In the genomic region with DNA sequence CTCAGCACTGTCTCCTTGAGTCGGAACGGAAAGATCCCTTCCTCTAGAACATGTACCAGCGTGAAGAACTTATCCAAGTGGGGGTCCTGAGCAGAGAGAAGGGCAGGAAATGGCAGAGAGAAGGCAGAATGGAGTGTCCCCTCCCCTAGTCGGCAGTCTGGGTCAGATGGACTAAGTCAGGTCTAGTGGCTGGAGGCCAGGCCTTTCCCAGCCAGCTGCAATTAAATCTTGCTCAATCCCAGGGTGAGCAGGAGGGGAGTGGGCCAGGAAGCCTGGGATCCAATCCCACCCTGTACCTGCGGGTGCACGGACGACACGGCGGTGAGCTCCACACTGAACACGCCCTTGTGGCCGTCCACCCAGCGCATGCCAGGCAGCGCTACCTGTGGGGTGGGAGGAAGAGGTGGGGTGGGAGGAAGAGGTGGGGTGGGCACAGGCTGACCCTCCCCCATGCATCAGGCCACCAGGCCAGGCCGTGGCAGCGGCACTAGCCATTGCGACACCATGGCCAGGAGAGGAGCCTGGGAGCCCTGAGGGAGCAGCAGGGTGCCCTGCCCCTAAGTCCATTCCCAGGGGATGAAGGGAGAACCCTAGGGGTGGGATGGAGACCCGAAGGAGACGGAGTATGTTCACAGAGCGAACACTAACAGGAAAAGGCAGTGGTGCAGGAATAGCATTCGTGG, we compare ENCODE assay signal across 27 mouse cellular contexts. TPM values are rescaled to one million over a fixed set of nuclear protein-coding genes. Genes with fewer than 3 reads are reported as not detected.
DNase-seq lines count a peak whose midpoint lies in the region; ATAC-seq and TF ChIP-seq lines count a peak whose summit lies in the region.
"Had no signal": no experiment of that assay in that cellular context is flagged by ENCODE, and none has a peak within 500 bp of the region (broad histone marks: within the 10 kb centered on the region; RNA-seq: fewer than 3 reads in every experiment).

No protein-coding gene starts in this region.

- H3K4me3 ChIP-seq in lung, embryonic 16.5 days (ENCODE audit: low read length): no peak overlapping the region
- H3K4me3 ChIP-seq in lung, adult 2 months (replicated peaks; ENCODE audit: extremely low read depth, low read depth, low read length): no peak overlapping the region
- H3K4me3 ChIP-seq in liver, embryonic 12.5 days: no peak overlapping the region
- H3K4me3 ChIP-seq: embryonic facial prominence, embryonic 15.5 days; heart, embryonic 15.5 days; megakaryocyte, embryonic 14.5 days; midbrain, embryonic 15.5 days; myocyte had no signal

- DNase-seq in adrenal gland, postnatal 10 days: peak; percentile 63
- no peak for DNase-seq in adrenal gland, postnatal 4 days (ENCODE audit: low spot score in 2 of 2)
- no peak for DNase-seq in lung, adult 2 months
- DNase-seq in lung, postnatal 36 days: peak; percentile 35
- no peak for DNase-seq in ovary, adult 18-20 months (ENCODE audit: low spot score)
- DNase-seq in left cerebral cortex, adult 18-20 months (ENCODE audit: low spot score in 2 of 2): no peak
- DNase-seq: cerebellum, adult 11-12 months; cerebellum, postnatal 36 days; gastrocnemius, postnatal 10 days; right cerebral cortex, postnatal 25 days; thymus, postnatal 36 days had no signal

- H3K4me2 ChIP-seq in lung, embryonic 16.5 days (ENCODE audit: low read depth, low read length): no peak overlapping the region
- no peak overlapping the region for H3K4me2 ChIP-seq in liver, embryonic 12.5 days
- H3K4me2 ChIP-seq: embryonic facial prominence, embryonic 15.5 days; heart, embryonic 15.5 days; midbrain, embryonic 15.5 days had no signal

- no peak overlapping the region for H3K27ac ChIP-seq in lung, embryonic 16.5 days (ENCODE audit: low read length)
- peak overlapping the region; percentile 39; the same call in 1 of the 2 replicates for H3K27ac ChIP-seq in liver, embryonic 12.5 days
- H3K27ac ChIP-seq: embryonic facial prominence, embryonic 15.5 days; heart, embryonic 15.5 days; kidney, postnatal 0 days; midbrain, embryonic 15.5 days had no signal

- ATAC-seq in lung, embryonic 16.5 days (ENCODE audit: low read depth): peak; percentile 13; the same call in 1 of the 2 replicates
- peak; percentile 16; the same call in 1 of the 2 replicates for ATAC-seq in liver, embryonic 12.5 days
- ATAC-seq: activated CD4-positive, CD25-positive, alpha-beta regulatory T cell, adult 4 months; CD4-positive, CD25-positive, alpha-beta regulatory T cell, adult 4 months; midbrain, embryonic 15.5 days had no signal

- no peak overlapping the region for H3K9ac ChIP-seq in lung, embryonic 16.5 days (ENCODE audit: low read length)
- no peak overlapping the region for H3K9ac ChIP-seq in liver, embryonic 12.5 days
- H3K9ac ChIP-seq: embryonic facial prominence, embryonic 15.5 days; heart, embryonic 15.5 days; midbrain, embryonic 15.5 days had no signal

- 87% methylated on average over 19 of the region's 20 CpGs for WGBS in lung, embryonic 16.5 days
- 70% methylated on average over 20 of the region's 20 CpGs for WGBS in lung, adult 2 months
- WGBS in liver, embryonic 12.5 days (ENCODE audit: insufficient replicate concordance): 77% methylated on average over 20 of the region's 20 CpGs

- no peak for TF ChIP-seq POLR2A in lung, adult 2 months (IDR thresholded peaks at IDR 0.05; ENCODE audit: borderline replicate concordance, extremely low read depth, low read depth, low read length)

- no peaks in the 10 kb centered on the region for H3K9me3 ChIP-seq in lung, embryonic 16.5 days (ENCODE audit: control insufficient read depth, low read length)
- no peaks in the 10 kb centered on the region for H3K9me3 ChIP-seq in liver, embryonic 12.5 days (replicated peaks)
- H3K9me3 ChIP-seq: embryonic facial prominence, embryonic 15.5 days; heart, embryonic 15.5 days; megakaryocyte, embryonic 14.5 days; midbrain, embryonic 15.5 days had no signal

- no peaks in the 10 kb centered on the region for H3K27me3 ChIP-seq in lung, embryonic 16.5 days (ENCODE audit: control insufficient read depth, insufficient read depth, low read depth, low read length)
- H3K27me3 ChIP-seq in liver, embryonic 12.5 days (replicated peaks): no peaks in the 10 kb centered on the region
- H3K27me3 ChIP-seq: embryonic facial prominence, embryonic 15.5 days; heart, embryonic 15.5 days; midbrain, embryonic 15.5 days had no signal

- H3K4me1 ChIP-seq in lung, embryonic 16.5 days (replicated peaks; ENCODE audit: control insufficient read depth, insufficient read depth, low read length): peaks cover 7% of the 10 kb centered on the region; the same call in 1 of the 2 replicates
- H3K4me1 ChIP-seq in lung, adult 2 months (ENCODE audit: control insufficient read depth, insufficient read depth, low read length): peaks cover 3% of the 10 kb centered on the region; the same call in 1 of the 2 replicates
- peaks cover 10% of the 10 kb centered on the region; the same call in 1 of the 2 replicates for H3K4me1 ChIP-seq in liver, embryonic 12.5 days
- H3K4me1 ChIP-seq: embryonic facial prominence, embryonic 15.5 days; heart, embryonic 15.5 days; midbrain, embryonic 15.5 days had no signal

- no peak for TF ChIP-seq CTCF in lung, adult 2 months (IDR thresholded peaks at IDR 0.05; ENCODE audit: insufficient read depth, low read length)

- peaks cover 37% of the 10 kb centered on the region for H3K36me3 ChIP-seq in lung, embryonic 16.5 days (ENCODE audit: control insufficient read depth, insufficient read depth, low read length)
- H3K36me3 ChIP-seq in liver, embryonic 12.5 days: peaks cover 25% of the 10 kb centered on the region
- H3K36me3 ChIP-seq: midbrain, embryonic 15.5 days had no signal

RNA-seq across cellular contexts. Expression of a gene that starts 3.6 kb away (rescaled TPM):
- 10 to 100 TPM in 1 of 2 experiments, 1 to 10 TPM in 1; 7.6 to 17.9 TPM for total RNA-seq in adrenal gland, postnatal 10 days (2021)
- total RNA-seq in adrenal gland, postnatal 4 days (2021): 1 to 10 TPM; 1.3 to 7.3 TPM
- polyA plus RNA-seq in lung, embryonic 16.5 days (2015; fragmentation: Nextera tagmentation; extraction: Ambion mirVana): 2.7 and 3.6 TPM in 2 replicates
- 7.4 and 8.2 TPM in 2 replicates for polyA plus RNA-seq in lung, adult 2 months (2012; rRNA removed)
- 13.4 and 14.1 TPM in 2 replicates for polyA plus RNA-seq in liver, embryonic 12.5 days (2016; fragmentation: Nextera tagmentation; extraction: Ambion mirVana)
- total RNA-seq in left cerebral cortex, adult 18-20 months (2021): not detected
- total RNA-seq: ES-E14; hematopoietic stem cell, adult 5-6 weeks; layer of hippocampus, postnatal 14 days; left cerebral cortex, postnatal 25 days had no signal
- polyA plus RNA-seq: activated CD4-positive, CD25-positive, alpha-beta regulatory T cell, adult 4 months; brain, embryonic 14.5 days; CD4-positive, CD25-positive, alpha-beta regulatory T cell, adult 4 months; frontal cortex, adult 2 months; myocyte had no signal

RNA-seq across cellular contexts. Expression of a gene that starts 20.7 kb away (rescaled TPM):
- total RNA-seq in adrenal gland, postnatal 10 days (2021): 10 to 100 TPM; 40.1 to 56.3 TPM
- total RNA-seq in adrenal gland, postnatal 4 days (2021): 10 to 100 TPM; 74.7 to 79.1 TPM
- 62.6 and 63.7 TPM in 2 replicates for polyA plus RNA-seq in lung, embryonic 16.5 days (2015; fragmentation: Nextera tagmentation; extraction: Ambion mirVana)
- 262 and 278 TPM in 2 replicates for polyA plus RNA-seq in lung, adult 2 months (2012; rRNA removed)
- polyA plus RNA-seq in liver, embryonic 12.5 days (2016; fragmentation: Nextera tagmentation; extraction: Ambion mirVana): 8.4 and 8.7 TPM in 2 replicates
- total RNA-seq in left cerebral cortex, adult 18-20 months (2021): 10 to 100 TPM; 12.7 to 18.2 TPM

RNA-seq across cellular contexts. Expression of a gene that starts 33.2 kb away (rescaled TPM):
- total RNA-seq in adrenal gland, postnatal 10 days (2021): 10 to 100 TPM; 33.1 to 37.2 TPM
- 10 to 100 TPM; 52.5 to 57.4 TPM for total RNA-seq in adrenal gland, postnatal 4 days (2021)
- polyA plus RNA-seq in lung, embryonic 16.5 days (2015; fragmentation: Nextera tagmentation; extraction: Ambion mirVana): 25.5 and 26.3 TPM in 2 replicates
- polyA plus RNA-seq in lung, adult 2 months (2012; rRNA removed): 108 and 127 TPM in 2 replicates
- polyA plus RNA-seq in liver, embryonic 12.5 days (2016; fragmentation: Nextera tagmentation; extraction: Ambion mirVana): 5.0 and 5.5 TPM in 2 replicates
- total RNA-seq in left cerebral cortex, adult 18-20 months (2021): 1 to 10 TPM; 8.4 to 9.1 TPM
- polyA plus RNA-seq: activated CD4-positive, CD25-positive, alpha-beta regulatory T cell, adult 4 months; CD4-positive, CD25-positive, alpha-beta regulatory T cell, adult 4 months had no signal

Comparison
In these comparisons a context has a peak if more than half of its experiments do, and no peak if none do; other contexts are left out.
1. DNase-seq: peak in adrenal gland, postnatal 10 days (single experiment) and lung, postnatal 36 days (single experiment); none in adrenal gland, postnatal 4 days (0 of 2), lung, adult 2 months (single experiment), ovary, adult 18-20 months (single experiment) and left cerebral cortex, adult 18-20 months (0 of 2).